Mouse (Mus musculus): Measurements from ENCODE around the gene Cep41.

Gene Cep41

GRCm38 (mm10) chr6:30693350-30693991, at the start of gene Cep41:
Cep41 (minus strand) TSS chr6:30693749.
- in situ Hi-C loops (cut with MboI, MseI): loop anchor here (10.0 kb wide), 1 partner anchor 461 kb away; no protein-coding TSS in a partner anchor

- in situ Hi-C loops (cut with MboI, MseI): no loop called here
Observed at GRCm38 (mm10) chr6:30739177-30739747, 45.7 kb upstream of the Cep41 start.

- in situ Hi-C loops (cut with MboI, MseI): no loop called here
Observed at GRCm38 (mm10) chr6:30738464-30739006, 45.0 kb upstream of the Cep41 start.

- in situ Hi-C loops (cut with MboI, MseI): no loop called here
Observed at GRCm38 (mm10) chr6:30737548-30738463, 44.3 kb upstream of the Cep41 start.

GRCm38 (mm10) chr6:30736864-30737547, 43.5 kb upstream of the Cep41 start:
- in situ Hi-C loops (cut with MboI, MseI): no loop called here

GRCm38 (mm10) chr6:30736372-30736762, 42.8 kb upstream of the Cep41 start:
- in situ Hi-C loops (cut with MboI, MseI): no loop called here

GRCm38 (mm10) chr6:30735728-30736371, 42.3 kb upstream of the Cep41 start:
- in situ Hi-C loops (cut with MboI, MseI): no loop called here

- in situ Hi-C loops (cut with MboI, MseI): no loop called here
Observed at GRCm38 (mm10) chr6:30734988-30735727, 41.6 kb upstream of the Cep41 start.

GRCm38 (mm10) chr6:30734465-30734864, 40.9 kb upstream of the Cep41 start:
- in situ Hi-C loops (cut with MboI, MseI): no loop called here

- in situ Hi-C loops (cut with MboI, MseI): no loop called here
Observed at GRCm38 (mm10) chr6:30732571-30733130, 39.1 kb upstream of the Cep41 start.

GRCm38 (mm10) chr6:30730301-30730971, 36.9 kb upstream of the Cep41 start:
- in situ Hi-C loops (cut with MboI, MseI): no loop called here

GRCm38 (mm10) chr6:30723331-30723730, 29.8 kb upstream of the Cep41 start, which contains the start of gene Mest:
Mest (plus strand) TSS chr6:30723547.
- in situ Hi-C loops (cut with MboI, MseI): no loop called here

GRCm38 (mm10) chr6:30722385-30723164, 29.0 kb upstream of the Cep41 start:
- in situ Hi-C loops (cut with MboI, MseI): no loop called here

- in situ Hi-C loops (cut with MboI, MseI): no loop called here
Observed at GRCm38 (mm10) chr6:30716796-30717195, 23.2 kb upstream of the Cep41 start.

- in situ Hi-C loops (cut with MboI, MseI): no loop called here
Observed at GRCm38 (mm10) chr6:30714891-30715471, 21.4 kb upstream of the Cep41 start.

GRCm38 (mm10) chr6:30713896-30714295, 20.3 kb upstream of the Cep41 start:
- in situ Hi-C loops (cut with MboI, MseI): no loop called here

- in situ Hi-C loops (cut with MboI, MseI): no loop called here
Observed at GRCm38 (mm10) chr6:30713455-30713854, 19.9 kb upstream of the Cep41 start.

- in situ Hi-C loops (cut with MboI, MseI): no loop called here
Observed at GRCm38 (mm10) chr6:30712484-30712883, 18.9 kb upstream of the Cep41 start.
